Mouse (Mus musculus): ENCODE measurements around the gene Kcna3. TPM values are rescaled to one million over a fixed set of nuclear protein-coding genes. Genes with fewer than 3 reads are reported as not detected.

Gene Kcna3
- polyA plus RNA-seq, 1 experiment from 2014 or later, result 35.2 TPM

GRCm38 (mm10) chr3:107062771-107063170 lies 26.8 kb downstream of the Kcna3 start:
- no peak for DNase-seq (ENCODE audit: low spot score)

GRCm38 (mm10) chr3:107065510-107066095 lies 29.6 kb downstream of the Kcna3 start:
- DNase-seq (ENCODE audit: low spot score), result no peak

GRCm38 (mm10) chr3:107066165-107066850 lies 30.3 kb downstream of the Kcna3 start:
- no peak for DNase-seq (ENCODE audit: low spot score)

GRCm38 (mm10) chr3:107067245-107067644 lies 31.3 kb downstream of the Kcna3 start:
- no peak for DNase-seq (ENCODE audit: low spot score)

- no peak for DNase-seq (ENCODE audit: low spot score)
Observed at GRCm38 (mm10) chr3:107073863-107074262, 37.9 kb downstream of the Kcna3 start.

GRCm38 (mm10) chr3:107075705-107076104 lies 39.7 kb downstream of the Kcna3 start:
- DNase-seq (ENCODE audit: low spot score), result no peak

- DNase-seq (ENCODE audit: low spot score), result no peak
Observed at GRCm38 (mm10) chr3:107076658-107077057, 40.7 kb downstream of the Kcna3 start.

GRCm38 (mm10) chr3:107077101-107077500 lies 41.1 kb downstream of the Kcna3 start:
- no peak for DNase-seq (ENCODE audit: low spot score)

GRCm38 (mm10) chr3:107080803-107081202 lies 44.8 kb downstream of the Kcna3 start:
- peak; percentile 81 for DNase-seq (ENCODE audit: low spot score)

GRCm38 (mm10) chr3:107081227-107081626 lies 45.3 kb downstream of the Kcna3 start:
- no peak for DNase-seq (ENCODE audit: low spot score)

GRCm38 (mm10) chr3:107084586-107084985 lies 48.6 kb downstream of the Kcna3 start:
- no peak for DNase-seq (ENCODE audit: low spot score)

GRCm38 (mm10) chr3:107087410-107087809 lies 51.4 kb downstream of the Kcna3 start:
- no peak for DNase-seq (ENCODE audit: low spot score)

Other genes starting within 250 kb of the Kcna3 start
- 146 and 152 TPM in 2 replicates for gene Cd53, start 246.0 kb upstream of the Kcna3 start, polyA plus RNA-seq (2015; fragmentation: Nextera tagmentation; extraction: Ambion mirVana)
- not detected in 2 replicates for gene Olfr266, start 209.9 kb upstream of the Kcna3 start, polyA plus RNA-seq (2015; fragmentation: Nextera tagmentation; extraction: Ambion mirVana)
- 0.18 and 0.29 TPM in 2 replicates for gene Kcna2, start 65.0 kb downstream of the Kcna3 start, polyA plus RNA-seq (2015; fragmentation: Nextera tagmentation; extraction: Ambion mirVana)
- not detected in 2 replicates for gene Kcna10, start 146.9 kb downstream of the Kcna3 start, polyA plus RNA-seq (2015; fragmentation: Nextera tagmentation; extraction: Ambion mirVana)
- 1.2 and 1.3 TPM in 2 replicates for gene Cym, start 185.6 kb downstream of the Kcna3 start, polyA plus RNA-seq (2015; fragmentation: Nextera tagmentation; extraction: Ambion mirVana)
- gene A630076J17Rik, start 194.4 kb downstream of the Kcna3 start, polyA plus RNA-seq (2015; fragmentation: Nextera tagmentation; extraction: Ambion mirVana), result 0.92 and 1.7 TPM in 2 replicates
- gene Prok1, start 203.5 kb downstream of the Kcna3 start, polyA plus RNA-seq (2015; fragmentation: Nextera tagmentation; extraction: Ambion mirVana), result 0.08 and 0.22 TPM in 2 replicates
- 250 and 260 TPM in 2 replicates for gene Lamtor5, start 242.7 kb downstream of the Kcna3 start, polyA plus RNA-seq (2015; fragmentation: Nextera tagmentation; extraction: Ambion mirVana)